Mouse (Mus musculus): ENCODE measurements around the gene Tmprss4.

Gene Tmprss4

GRCm38 (mm10) chr9:45196125-45196830 is 7.6 kb downstream of the Tmprss4 start:
- no peak for DNase-seq

GRCm38 (mm10) chr9:45195468-45195867 is 8.4 kb downstream of the Tmprss4 start:
- DNase-seq = no peak

- no peak for DNase-seq
Observed at GRCm38 (mm10) chr9:45189661-45190174, 14.2 kb downstream of the Tmprss4 start.

- DNase-seq = no peak
Observed at GRCm38 (mm10) chr9:45188570-45189563, 15.0 kb downstream of the Tmprss4 start.

GRCm38 (mm10) chr9:45185250-45185649 is 18.6 kb downstream of the Tmprss4 start:
- DNase-seq = no peak

GRCm38 (mm10) chr9:45183266-45183665 is 20.6 kb downstream of the Tmprss4 start:
- no peak for DNase-seq

GRCm38 (mm10) chr9:45182521-45182920 is 21.4 kb downstream of the Tmprss4 start:
- no peak for DNase-seq

GRCm38 (mm10) chr9:45181770-45182169 is 22.1 kb downstream of the Tmprss4 start, which contains the start of gene BC049352:
Gene BC049352 (plus strand): TSS chr9:45182007.
- no peak for DNase-seq

GRCm38 (mm10) chr9:45179282-45179681 is 24.6 kb downstream of the Tmprss4 start:
- DNase-seq = no peak

GRCm38 (mm10) chr9:45173475-45173874 is 30.4 kb downstream of the Tmprss4 start:
- no peak for DNase-seq

- no peak for DNase-seq
Observed at GRCm38 (mm10) chr9:45171073-45171610, 32.8 kb downstream of the Tmprss4 start.

- DNase-seq = no peak
Observed at GRCm38 (mm10) chr9:45170150-45170549, 33.7 kb downstream of the Tmprss4 start.

GRCm38 (mm10) chr9:45167903-45168302 is 36.0 kb downstream of the Tmprss4 start:
- DNase-seq = no peak

- no peak for DNase-seq
Observed at GRCm38 (mm10) chr9:45153361-45153760, 50.5 kb downstream of the Tmprss4 start.

GRCm38 (mm10) chr9:45150933-45151332 is 53.0 kb downstream of the Tmprss4 start:
- DNase-seq = no peak

- DNase-seq = peak; percentile 72
Observed at GRCm38 (mm10) chr9:45146267-45146597, 57.7 kb downstream of the Tmprss4 start.

- DNase-seq = no peak
Observed at GRCm38 (mm10) chr9:45145533-45146266, 58.2 kb downstream of the Tmprss4 start.

- no peak for DNase-seq
Observed at GRCm38 (mm10) chr9:45142686-45143085, 61.2 kb downstream of the Tmprss4 start.

- no peak for DNase-seq
Observed at GRCm38 (mm10) chr9:45140945-45141344, 62.9 kb downstream of the Tmprss4 start.

- no peak for DNase-seq
Observed at GRCm38 (mm10) chr9:45139082-45139481, 64.8 kb downstream of the Tmprss4 start.

GRCm38 (mm10) chr9:45138191-45139032 is 65.5 kb downstream of the Tmprss4 start, which contains the start of gene Scn4b:
Gene Scn4b (plus strand): TSS chr9:45138395.
- peak; percentile 75 for DNase-seq
